Mouse (Mus musculus) megakaryocyte, embryonic 14.5 days (primary cell): ENCODE data around the gene Cyp24a1.

ENCODE experiments used
- FLI1 ChIP-seq: IDR thresholded peaks from 2 replicates; pipeline ENCODE4 v1.6.1; 2012; ENCODE audit warnings: low read length, inconsistent platforms, mixed read lengths
- GATA1 ChIP-seq: IDR thresholded peaks from 3 replicates; pipeline ENCODE4 v1.6.1; 2012; ENCODE audit warnings: mixed read lengths, low read length, inconsistent platforms, borderline replicate concordance

DNA sequence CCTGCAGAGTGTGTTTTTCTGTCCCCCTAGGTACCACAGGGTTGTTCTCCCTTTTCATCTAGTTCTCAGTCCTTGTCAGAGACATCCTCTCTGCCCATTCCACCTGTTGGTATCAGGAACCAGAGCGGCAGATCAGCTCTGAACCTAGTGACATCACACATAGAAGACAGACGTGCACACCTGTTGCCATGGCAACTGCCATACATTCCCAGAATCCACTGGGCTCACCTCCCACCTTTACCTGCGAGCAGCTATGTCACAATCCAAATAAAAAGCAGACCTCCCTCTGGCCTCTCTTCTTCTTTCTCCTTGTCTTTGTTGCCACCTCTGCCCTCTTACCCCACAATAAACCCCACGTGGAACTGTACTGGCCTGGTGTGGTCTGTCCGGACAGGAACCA, 26.4 kb downstream of the Cyp24a1 start:
- no peak for TF ChIP-seq GATA1
- no peak for TF ChIP-seq FLI1
